Mouse (Mus musculus): ENCODE measurements around the gene Gas2l1. TPM values are rescaled to one million over a fixed set of nuclear protein-coding genes. Genes with fewer than 3 reads are reported as not detected.
"Not testable (repeated sequence)": the region's sequence is repeated elsewhere in the genome, so short reads cannot be mapped to it uniquely, and the experiment has no call there.

Gas2l1 gene
- 1.2 to 13.9 TPM (median 3.2 TPM) in 3 replicates for total RNA-seq (2017)

GRCm38 (mm10) chr11:5065056-5065821, at the start of gene Gas2l1:
Gene Gas2l1 (minus strand): TSS chr11:5065327.
- ATAC-seq (replicated peaks; ENCODE audit: insufficient number of reproducible peaks, low FRiP score, low TSS enrichment, poor library complexity, severe bottlenecking), result peak; percentile 24; the same call in 1 of the 2 replicates

GRCm38 (mm10) chr11:5113645-5114044, 48.5 kb upstream of the Gas2l1 start:
- ATAC-seq (replicated peaks; ENCODE audit: insufficient number of reproducible peaks, low FRiP score, low TSS enrichment, poor library complexity, severe bottlenecking), result no peak

DNA sequence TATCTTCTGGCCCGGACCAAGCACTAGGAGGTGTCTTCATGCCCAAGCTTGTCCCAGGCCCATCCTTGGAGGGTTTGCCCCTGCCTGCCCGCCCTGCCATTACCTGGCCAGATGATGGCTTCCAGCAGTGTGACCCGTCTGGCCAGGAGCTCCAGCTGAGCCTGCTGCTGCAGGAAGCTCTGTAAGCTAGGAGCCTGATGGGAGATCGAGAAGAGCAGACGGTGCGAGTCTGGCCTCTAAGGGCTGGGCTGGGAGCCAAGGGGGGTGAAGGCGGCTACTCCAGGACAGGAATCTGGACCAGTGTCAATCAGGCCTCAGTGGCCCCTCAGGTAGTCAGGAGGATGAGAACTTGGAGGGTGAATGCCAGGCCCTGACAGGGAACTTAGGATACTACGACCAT, 44.3 kb upstream of the Gas2l1 start:
- ATAC-seq (replicated peaks; ENCODE audit: insufficient number of reproducible peaks, low FRiP score, low TSS enrichment, poor library complexity, severe bottlenecking), result no peak

GRCm38 (mm10) chr11:5103986-5104509, 38.9 kb upstream of the Gas2l1 start:
- ATAC-seq (replicated peaks; ENCODE audit: insufficient number of reproducible peaks, low FRiP score, low TSS enrichment, poor library complexity, severe bottlenecking), result no peak

- no peak for ATAC-seq (replicated peaks; ENCODE audit: insufficient number of reproducible peaks, low FRiP score, low TSS enrichment, poor library complexity, severe bottlenecking)
Measured at GRCm38 (mm10) chr11:5102384-5102783, 37.3 kb upstream of the Gas2l1 start.

DNA sequence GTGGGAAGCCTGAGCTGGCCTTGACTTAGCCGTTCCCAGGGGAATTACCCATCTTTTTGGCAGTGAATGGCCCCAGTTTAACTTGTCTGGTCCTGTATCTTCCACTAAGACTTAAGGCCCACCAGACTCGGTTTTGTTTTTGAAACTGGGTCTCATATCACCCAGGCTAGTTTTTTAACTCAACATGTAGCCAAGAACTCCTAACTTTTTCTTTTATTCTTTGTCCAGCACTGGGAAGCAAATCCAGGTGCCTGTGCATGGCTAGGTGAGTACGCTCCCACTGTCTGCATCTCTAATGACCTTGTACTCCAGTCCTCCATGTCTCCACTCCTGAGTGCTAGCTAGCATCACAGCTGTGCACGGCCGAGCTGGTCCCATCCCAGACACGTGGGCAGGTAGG, 36.5 kb upstream of the Gas2l1 start:
- ATAC-seq (replicated peaks; ENCODE audit: insufficient number of reproducible peaks, low FRiP score, low TSS enrichment, poor library complexity, severe bottlenecking), result no peak

GRCm38 (mm10) chr11:5100801-5101200, 35.7 kb upstream of the Gas2l1 start:
- ATAC-seq (replicated peaks; ENCODE audit: insufficient number of reproducible peaks, low FRiP score, low TSS enrichment, poor library complexity, severe bottlenecking), result no peak

- ATAC-seq (replicated peaks; ENCODE audit: insufficient number of reproducible peaks, low FRiP score, low TSS enrichment, poor library complexity, severe bottlenecking), result no peak
Measured at GRCm38 (mm10) chr11:5100283-5100682, 35.2 kb upstream of the Gas2l1 start.

DNA sequence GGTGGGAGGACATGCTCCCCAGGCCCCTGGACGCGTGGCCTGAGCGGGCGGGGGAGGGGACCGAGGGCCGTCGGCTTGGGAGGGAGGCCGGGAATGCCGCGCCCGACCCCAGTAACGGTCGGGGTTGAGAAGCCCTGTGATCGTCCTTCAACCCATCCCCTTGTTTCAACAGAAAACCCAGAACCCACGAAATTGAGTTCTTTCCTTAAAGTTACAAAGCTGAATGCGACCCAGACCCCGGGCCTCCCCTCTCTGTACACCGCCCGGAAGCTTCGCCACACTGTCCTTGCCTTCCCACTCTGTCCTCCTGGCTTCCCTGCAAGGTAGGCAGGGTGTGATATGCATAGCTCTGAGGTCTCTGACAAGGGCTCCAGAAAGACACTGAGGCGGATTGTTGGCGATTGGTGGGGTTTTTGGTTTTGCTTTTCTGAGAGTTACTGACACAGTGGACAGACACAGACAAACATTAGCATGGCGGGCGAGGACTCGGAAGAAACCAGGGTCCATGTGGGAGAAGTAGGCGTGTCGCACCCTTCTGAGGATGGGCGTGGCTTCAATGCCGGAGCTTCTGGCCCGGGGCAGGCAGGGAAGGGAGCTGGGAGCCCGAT, 34.6 kb upstream of the Gas2l1 start:
- peak; percentile 62 for ATAC-seq (replicated peaks; ENCODE audit: insufficient number of reproducible peaks, low FRiP score, low TSS enrichment, poor library complexity, severe bottlenecking)

DNA sequence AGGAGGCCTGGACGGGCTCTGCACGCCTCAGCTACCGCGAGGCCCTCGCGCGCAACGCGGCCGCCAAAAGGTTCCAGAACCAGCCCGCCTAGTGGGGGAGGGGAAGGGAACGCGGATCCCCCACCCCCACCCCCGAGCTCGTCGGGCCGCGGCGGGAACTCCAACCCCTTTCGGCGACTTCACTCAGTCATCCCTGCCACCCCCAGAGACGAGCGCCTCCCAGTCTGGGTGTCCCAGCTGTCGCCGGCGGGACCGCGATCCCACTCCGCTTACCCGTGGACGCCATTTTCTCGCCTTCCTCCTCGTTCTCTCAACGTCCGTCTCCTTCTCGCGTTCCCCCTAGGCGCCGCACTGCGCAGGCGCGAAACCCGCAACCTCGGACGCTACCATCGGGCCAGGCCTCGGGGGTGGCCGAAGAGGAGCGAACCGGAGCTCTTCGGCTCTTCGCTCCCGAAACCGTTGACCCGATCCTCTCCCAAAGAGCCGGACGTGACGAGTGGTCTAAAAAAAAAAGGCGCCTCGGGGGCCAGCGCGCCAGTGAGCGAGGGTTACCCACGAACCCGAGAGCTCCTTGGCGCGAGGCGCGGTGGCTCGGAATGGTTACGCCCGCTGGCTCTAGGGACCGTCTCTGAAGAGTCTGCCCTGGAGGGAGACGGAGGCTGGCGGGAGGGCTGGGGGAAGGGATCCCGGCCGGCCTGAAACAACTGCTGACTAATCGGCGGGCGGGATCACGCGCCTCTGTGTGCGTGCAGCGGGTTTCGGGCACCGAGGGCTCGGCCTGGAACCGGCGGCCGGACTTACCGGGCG, 33.8 kb upstream of the Gas2l1 start, which contains the start of the genes Rhbdd3 and Ewsr1:
Gene Rhbdd3, plus strand, starts transcription at position 191 of the 807 bp plus-strand sequence.
Gene Ewsr1, minus strand, starts transcription at position 531 of the 807 bp plus-strand sequence.
- ATAC-seq (replicated peaks; ENCODE audit: insufficient number of reproducible peaks, low FRiP score, low TSS enrichment, poor library complexity, severe bottlenecking), result peak; percentile 81

- no peak; the same call in 1 of the 2 replicates for ATAC-seq (replicated peaks; ENCODE audit: insufficient number of reproducible peaks, low FRiP score, low TSS enrichment, poor library complexity, severe bottlenecking)
Measured at GRCm38 (mm10) chr11:5098035-5098735, 33.1 kb upstream of the Gas2l1 start.

- no peak for ATAC-seq (replicated peaks; ENCODE audit: insufficient number of reproducible peaks, low FRiP score, low TSS enrichment, poor library complexity, severe bottlenecking)
Measured at GRCm38 (mm10) chr11:5096480-5097020, 31.4 kb upstream of the Gas2l1 start.

DNA sequence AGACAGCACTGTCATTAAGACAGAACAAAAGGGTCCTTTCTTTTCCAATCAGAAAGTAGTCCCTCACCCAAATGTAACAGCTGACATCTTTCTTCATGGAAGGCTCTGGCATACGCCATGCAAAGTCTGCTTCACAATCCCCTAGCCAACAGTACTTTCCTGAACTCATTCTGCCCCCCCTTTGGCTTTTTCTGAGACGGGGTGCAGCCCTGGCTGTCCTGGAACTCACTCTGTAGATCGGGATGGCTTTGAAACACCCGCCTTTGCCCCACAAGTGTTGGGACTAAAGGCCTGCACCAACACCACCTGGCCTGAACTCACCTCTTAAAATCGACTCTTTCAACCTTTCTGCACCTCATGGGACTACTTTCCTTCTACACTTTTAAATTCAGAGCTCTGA, 30.8 kb upstream of the Gas2l1 start:
- ATAC-seq (replicated peaks; ENCODE audit: insufficient number of reproducible peaks, low FRiP score, low TSS enrichment, poor library complexity, severe bottlenecking), result no peak

DNA sequence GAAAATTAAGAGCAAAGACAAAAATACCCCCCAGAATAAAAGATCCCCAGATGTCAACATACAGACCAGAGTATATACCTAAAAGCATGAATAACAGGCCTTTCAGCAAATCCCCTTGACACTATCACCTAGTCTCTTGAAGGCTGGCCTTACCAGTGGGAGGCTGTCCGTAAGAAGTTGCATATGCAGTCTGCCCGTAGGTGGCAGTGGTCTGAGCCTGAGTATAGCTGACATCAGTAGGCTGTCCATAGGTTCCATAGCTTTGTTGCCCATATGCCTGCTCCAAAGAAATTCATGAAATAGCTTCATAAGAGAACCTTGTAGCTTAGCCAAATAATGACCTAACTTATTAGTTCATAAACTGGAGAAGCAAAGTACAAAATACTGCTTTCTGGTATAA, 26.6 kb upstream of the Gas2l1 start:
- ATAC-seq (replicated peaks; ENCODE audit: insufficient number of reproducible peaks, low FRiP score, low TSS enrichment, poor library complexity, severe bottlenecking), result 0 out of 2 replicates have a peak, but pooled peaks have one; percentile 47

DNA sequence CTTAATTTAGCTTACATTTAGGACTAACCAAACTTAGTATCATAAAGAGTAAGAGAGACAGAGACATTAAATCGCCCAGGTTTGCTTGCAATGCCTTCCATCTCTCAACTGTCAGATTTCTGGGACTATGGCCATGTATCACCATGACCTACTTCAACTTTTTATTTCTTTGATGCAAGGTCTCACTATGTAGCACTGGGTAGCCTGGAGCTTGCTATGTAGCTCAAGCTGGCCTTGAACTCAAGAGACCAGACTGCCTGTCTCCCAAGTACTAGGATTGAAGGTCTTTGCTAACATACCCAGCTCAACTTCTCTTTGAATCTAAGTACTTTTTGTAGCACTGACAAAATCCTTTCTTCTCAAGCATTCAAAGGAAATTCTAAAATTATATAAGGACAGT, 24.0 kb upstream of the Gas2l1 start:
- no peak for ATAC-seq (replicated peaks; ENCODE audit: insufficient number of reproducible peaks, low FRiP score, low TSS enrichment, poor library complexity, severe bottlenecking)

DNA sequence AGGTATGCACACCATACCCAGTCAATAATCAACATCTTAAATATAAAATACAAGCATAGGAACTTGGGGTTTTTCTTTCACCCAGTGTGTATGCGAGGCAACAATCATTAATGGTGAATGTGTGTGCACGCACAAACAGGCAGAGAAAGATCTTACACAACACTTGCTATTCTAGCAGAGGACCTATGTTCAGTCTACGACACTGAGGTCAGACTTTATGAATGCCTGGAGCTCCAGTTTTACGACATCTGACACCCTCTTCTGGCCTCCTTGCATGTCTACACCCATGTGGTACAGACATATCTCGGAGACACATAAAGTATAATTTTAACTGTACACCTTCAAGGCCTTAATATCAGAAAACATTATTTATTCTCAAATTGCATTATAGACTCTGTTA, 11.7 kb upstream of the Gas2l1 start:
- ATAC-seq (replicated peaks; ENCODE audit: insufficient number of reproducible peaks, low FRiP score, low TSS enrichment, poor library complexity, severe bottlenecking), result not testable (repeated sequence)

DNA sequence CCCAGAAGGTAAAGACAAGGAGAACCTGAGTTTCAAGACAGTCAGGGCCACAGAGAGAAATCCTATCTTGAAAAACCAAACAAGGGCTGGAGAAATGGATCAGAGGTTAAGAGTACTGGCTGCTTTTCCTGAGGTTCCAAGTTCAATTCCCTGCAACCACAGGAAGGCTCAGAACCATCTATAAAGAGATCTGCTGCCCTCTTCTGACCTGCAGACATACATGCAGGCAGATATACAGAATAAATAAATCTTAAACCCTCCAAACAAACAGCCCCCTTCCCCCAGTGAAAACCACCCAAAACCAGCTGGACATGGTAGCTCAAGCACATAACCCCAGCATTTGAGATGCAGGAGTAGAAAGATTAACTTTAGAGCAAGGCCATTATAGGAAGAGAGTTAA, 10.6 kb upstream of the Gas2l1 start:
- ATAC-seq (replicated peaks; ENCODE audit: insufficient number of reproducible peaks, low FRiP score, low TSS enrichment, poor library complexity, severe bottlenecking), result no peak

GRCm38 (mm10) chr11:5074882-5075281, 9.8 kb upstream of the Gas2l1 start:
- no peak for ATAC-seq (replicated peaks; ENCODE audit: insufficient number of reproducible peaks, low FRiP score, low TSS enrichment, poor library complexity, severe bottlenecking)

All from monocyte, adult 5-6 weeks (primary cell).